Mouse (Mus musculus) cerebellum, adult 9-10 months (tissue): Measurements from ENCODE around the gene Camkmt.

Experiments
- DNase-seq: peaks from one replicate; pipeline ENCODE4 v3.0.0; 2022

The Camkmt gene

GRCm38 (mm10) chr17:85309046-85309445 is 218.7 kb downstream of the Camkmt start:
- DNase-seq, result peak; percentile 43

GRCm38 (mm10) chr17:85311348-85311747 is 221.0 kb downstream of the Camkmt start:
- DNase-seq, result no peak

- no peak for DNase-seq
These were observed 228.0 kb downstream of the Camkmt start for GRCm38 (mm10) chr17:85318401-85318800.

GRCm38 (mm10) chr17:85319779-85320300 is 229.5 kb downstream of the Camkmt start:
- no peak for DNase-seq

- DNase-seq, result no peak
These were observed 238.5 kb downstream of the Camkmt start for GRCm38 (mm10) chr17:85328901-85329300.

GRCm38 (mm10) chr17:85335464-85335863 is 245.1 kb downstream of the Camkmt start:
- DNase-seq, result no peak

GRCm38 (mm10) chr17:85337666-85338065 is 247.3 kb downstream of the Camkmt start:
- peak; percentile 44 for DNase-seq

- DNase-seq, result no peak
These were observed 250.9 kb downstream of the Camkmt start for GRCm38 (mm10) chr17:85341134-85341700.

GRCm38 (mm10) chr17:85342471-85342870 is 252.1 kb downstream of the Camkmt start:
- peak; percentile 41 for DNase-seq

GRCm38 (mm10) chr17:85343435-85343834 is 253.1 kb downstream of the Camkmt start:
- no peak for DNase-seq

- peak; percentile 62 for DNase-seq
These were observed 256.3 kb downstream of the Camkmt start for GRCm38 (mm10) chr17:85346701-85347100.

GRCm38 (mm10) chr17:85349331-85349935 is 259.1 kb downstream of the Camkmt start:
- no peak for DNase-seq

GRCm38 (mm10) chr17:85351301-85351700 is 260.9 kb downstream of the Camkmt start:
- DNase-seq, result no peak

GRCm38 (mm10) chr17:85352731-85353130 is 262.4 kb downstream of the Camkmt start:
- DNase-seq, result no peak

GRCm38 (mm10) chr17:85353191-85353590 is 262.8 kb downstream of the Camkmt start:
- DNase-seq, result no peak

GRCm38 (mm10) chr17:85353636-85354035 is 263.3 kb downstream of the Camkmt start:
- DNase-seq, result no peak

GRCm38 (mm10) chr17:85355356-85355755 is 265.0 kb downstream of the Camkmt start:
- no peak for DNase-seq

GRCm38 (mm10) chr17:85361006-85361405 is 270.7 kb downstream of the Camkmt start:
- DNase-seq, result no peak

GRCm38 (mm10) chr17:85367319-85367718 is 277.0 kb downstream of the Camkmt start:
- no peak for DNase-seq

GRCm38 (mm10) chr17:85368776-85369175 is 278.4 kb downstream of the Camkmt start:
- DNase-seq, result peak; percentile 32

GRCm38 (mm10) chr17:85372076-85372475 is 281.7 kb downstream of the Camkmt start:
- DNase-seq, result no peak

- no peak for DNase-seq
These were observed 282.2 kb downstream of the Camkmt start for GRCm38 (mm10) chr17:85372523-85372922.

GRCm38 (mm10) chr17:85374100-85374833 is 283.9 kb downstream of the Camkmt start:
- no peak for DNase-seq

GRCm38 (mm10) chr17:85374834-85375176 is 284.5 kb downstream of the Camkmt start:
- no peak for DNase-seq
